Mouse (Mus musculus) midbrain, embryonic 11.5 days (tissue): ENCODE data around the gene Cbx2. TPM values are rescaled to one million over a fixed set of nuclear protein-coding genes. Genes with fewer than 3 reads are reported as not detected.
A peak's percentile ranks its signal among the peaks of the same experiment; 100 is the strongest.

Experiments used
- ATAC-seq: fragments of 200-750 bp; cut with Nextera tagmentation; 2 replicates; pipeline ENCODE4 v1.8.0; 2017; ENCODE audit warnings: moderate TSS enrichment, moderate library complexity; ENCODE audit not compliant: low FRiP score
- DNase-seq: peaks from one replicate; pipeline ENCODE4 v3.0.0; 2015; ENCODE audit warnings: low spot score; ENCODE audit errors: missing footprints
- H3K27ac ChIP-seq: fragments of 300-500 bp; sonication (generic); 2 replicates; pipeline ENCODE4 v1.5.1; 2014; ENCODE audit warnings: low read depth, low read length
- H3K27me3 ChIP-seq: fragments of 300-500 bp; sonication (generic); 2 replicates; pipeline ENCODE4 v1.6.1; 2014; ENCODE audit warnings: mild to moderate bottlenecking, low read length, moderate library complexity, mixed read lengths; ENCODE audit not compliant: control insufficient read depth, insufficient read depth
- H3K36me3 ChIP-seq: fragments of 300-500 bp; sonication (generic); 2 replicates; pipeline ENCODE4 v1.6.1; 2014; ENCODE audit warnings: mild to moderate bottlenecking, low read length, moderate library complexity, mixed read lengths; ENCODE audit not compliant: control insufficient read depth, insufficient read depth
- H3K4me1 ChIP-seq: fragments of 300-500 bp; sonication (generic); 2 replicates; pipeline ENCODE4 v1.6.1; 2014; ENCODE audit warnings: low read length; ENCODE audit not compliant: control insufficient read depth, insufficient read depth
- H3K4me2 ChIP-seq: fragments of 300-500 bp; sonication (generic); 2 replicates; pipeline ENCODE4 v1.6.1; 2014; ENCODE audit warnings: mild to moderate bottlenecking, moderate library complexity
- H3K4me3 ChIP-seq: fragments of 300-500 bp; sonication (generic); 2 replicates; pipeline ENCODE4 v1.5.1; 2014; ENCODE audit warnings: low read depth, low read length
- H3K9ac ChIP-seq: fragments of 300-500 bp; sonication (generic); 2 replicates; pipeline ENCODE4 v1.6.1; 2014; ENCODE audit warnings: low read length
- H3K9me3 ChIP-seq: fragments of 300-500 bp; sonication (generic); 2 replicates; pipeline ENCODE4 v1.6.1; 2016; ENCODE audit warnings: low read length; ENCODE audit not compliant: control insufficient read depth
- WGBS: fragments of 180-500 bp; shearing (Covaris S2); extraction: QIAGEN DNeasy Blood & Tissue Kit; methylation state at CpG from one replicate; pipeline ENCODE4 v1.1.7; 2014; 5-methylcytosine and 5-hydroxymethylcytosine counted together
- polyA plus RNA-seq: library from polyadenylated mRNA; unstranded; fragments of >200 nt; fragmentation: Nextera tagmentation; extraction: Ambion mirVana; gene quantifications from 2 replicates; pipeline ENCODE4 v1.2.1, GENCODE M21; 2014

Gene Cbx2
- polyA plus RNA-seq, 1 experiment from 2014 or later, result 70.5 TPM

GRCm38 (mm10) chr11:119038744-119039484, 16.2 kb downstream of the Cbx2 start:
- 0 out of 2 replicates have a peak overlapping the region, but pooled peaks have one; percentile 81 for H3K4me2 ChIP-seq
- H3K9me3 ChIP-seq, result no peaks in the 10 kb centered on the region
- ATAC-seq (no peak), DNase-seq (no peak)
- no peak overlapping the region for H3K4me3 ChIP-seq
- peaks cover 72% of the 10 kb centered on the region for H3K27me3 ChIP-seq
- peaks cover 70% of the 10 kb centered on the region for H3K4me1 ChIP-seq
- H3K36me3 ChIP-seq, result 0 out of 2 replicates have a peak, but pooled peaks cover 3% of the 10 kb centered on the region
- H3K27ac ChIP-seq, result no peak overlapping the region
- 22% methylated on average over 22 of the region's 22 CpGs for WGBS
- H3K9ac ChIP-seq, result no peak overlapping the region

DNA sequence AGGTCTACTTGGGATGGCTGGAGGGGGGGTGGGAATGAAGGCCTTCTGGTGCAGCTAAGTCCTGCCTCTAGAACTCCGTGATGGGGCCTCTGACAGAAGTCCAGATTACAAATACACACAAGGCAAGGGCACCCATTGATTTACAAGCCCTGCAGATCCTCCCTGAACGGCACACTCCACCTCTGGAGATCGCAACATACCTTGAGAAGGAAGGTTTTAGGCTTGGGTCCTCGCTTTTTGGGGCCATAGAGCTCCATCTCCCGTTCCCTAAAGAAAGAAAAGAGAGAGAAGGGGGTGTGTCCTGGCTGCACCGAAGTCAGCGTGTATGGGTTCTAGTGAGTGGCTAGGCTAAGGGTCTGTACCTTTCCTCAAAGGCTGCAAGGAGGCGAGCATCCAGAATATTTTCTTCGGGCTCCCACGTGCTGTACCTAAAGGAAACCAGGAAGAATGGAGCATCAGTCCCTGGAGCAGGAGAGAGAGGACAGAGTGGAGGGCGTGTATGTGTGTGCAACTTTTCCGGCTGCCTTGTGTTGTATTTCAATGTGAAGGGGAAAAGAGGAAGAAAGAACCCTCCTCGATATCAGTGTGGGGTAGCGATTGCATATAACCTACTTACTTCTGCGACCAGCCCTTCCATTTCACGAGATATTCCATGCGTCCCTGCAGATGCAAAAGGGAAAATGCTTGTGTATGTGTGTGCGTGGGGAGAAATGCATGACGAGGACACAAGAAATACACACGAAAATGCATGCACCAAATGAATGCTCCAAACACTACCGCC, 17.2 kb downstream of the Cbx2 start:
- Histone ChIP-seq H3K27ac (peak overlapping the region; percentile 76; the same call in 1 of the 2 replicates), H3K9me3 (no peaks in the 10 kb centered on the region), H3K4me2 (peak overlapping the region; percentile 81), H3K27me3 (peaks cover 75% of the 10 kb centered on the region), H3K4me1 (peaks cover 68% of the 10 kb centered on the region), H3K36me3 (0 out of 2 replicates have a peak, but pooled peaks cover 3% of the 10 kb centered on the region), H3K9ac (peak overlapping the region; percentile 86), H3K4me3 (peak overlapping the region; percentile 59)
- WGBS, result 4% methylated on average over 21 of the region's 21 CpGs
- no peak for ATAC-seq
- DNase-seq, result peak; percentile 92

GRCm38 (mm10) chr11:119040600-119041324, 18.0 kb downstream of the Cbx2 start, which contains the start of gene Cbx8:
Gene Cbx8 (minus strand): TSS chr11:119040969.
- ATAC-seq (peak; percentile 92), DNase-seq (peak; percentile 100)
- Histone ChIP-seq H3K9ac (peak within 1 kb of the TSS; percentile 86), H3K27ac (peak within 1 kb of the TSS; percentile 76), H3K27me3 (peaks cover 75% of the 10 kb centered on the region), H3K36me3 (0 out of 2 replicates have a peak, but pooled peaks cover 3% of the 10 kb centered on the region), H3K9me3 (no peaks in the 10 kb centered on the region), H3K4me3 (peak within 1 kb of the TSS; percentile 59), H3K4me2 (peak within 1 kb of the TSS; percentile 97), H3K4me1 (peaks cover 63% of the 10 kb centered on the region)
- WGBS, result under 1% methylated on average over 56 of the region's 63 CpGs

DNA sequence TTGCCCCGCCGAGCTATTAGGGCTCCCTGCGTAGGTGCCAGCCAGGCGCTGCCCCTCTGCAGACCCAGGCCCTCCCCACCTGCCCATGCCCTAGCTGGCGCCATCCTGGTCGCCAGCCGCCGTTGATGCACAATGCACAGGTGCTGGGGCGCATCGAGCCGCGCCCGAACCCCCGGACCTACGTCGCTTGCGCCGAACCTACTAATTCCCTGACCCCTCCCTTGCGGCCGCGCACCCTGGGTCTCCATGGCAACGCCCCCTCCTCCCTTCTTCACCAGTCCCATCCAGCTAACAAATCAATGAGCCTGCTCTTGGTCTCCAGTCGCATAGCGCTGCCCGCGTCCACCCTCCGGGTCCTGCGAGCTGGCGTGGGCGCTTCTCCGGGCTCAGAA, 18.6 kb downstream of the Cbx2 start:
- under 1% methylated on average over 31 of the region's 31 CpGs for WGBS
- DNase-seq, result no peak
- 0 out of 2 replicates have a peak, but pooled peaks cover 3% of the 10 kb centered on the region for H3K36me3 ChIP-seq
- H3K4me2 ChIP-seq, result peak overlapping the region; percentile 97
- H3K4me1 ChIP-seq, result peaks cover 59% of the 10 kb centered on the region
- H3K9me3 ChIP-seq, result no peaks in the 10 kb centered on the region
- H3K27ac ChIP-seq, result peak overlapping the region; percentile 73; the same call in 1 of the 2 replicates
- no peak; the same call in 1 of the 2 replicates for ATAC-seq
- H3K9ac ChIP-seq, result peak overlapping the region; percentile 76
- H3K4me3 ChIP-seq, result peak overlapping the region; percentile 59
- H3K27me3 ChIP-seq, result peaks cover 75% of the 10 kb centered on the region

GRCm38 (mm10) chr11:119041750-119042465, 19.1 kb downstream of the Cbx2 start:
- H3K27ac ChIP-seq, result no peak overlapping the region
- H3K9me3 ChIP-seq, result no peaks in the 10 kb centered on the region
- DNase-seq, result peak; percentile 97
- H3K36me3 ChIP-seq, result 0 out of 2 replicates have a peak, but pooled peaks cover 3% of the 10 kb centered on the region
- peak overlapping the region; percentile 76 for H3K9ac ChIP-seq
- H3K4me2 ChIP-seq, result peak overlapping the region; percentile 97
- no peak for ATAC-seq
- peaks cover 61% of the 10 kb centered on the region for H3K4me1 ChIP-seq
- 1% methylated on average over 29 of the region's 31 CpGs for WGBS
- peak overlapping the region; percentile 59 for H3K4me3 ChIP-seq
- peaks cover 75% of the 10 kb centered on the region for H3K27me3 ChIP-seq

DNA sequence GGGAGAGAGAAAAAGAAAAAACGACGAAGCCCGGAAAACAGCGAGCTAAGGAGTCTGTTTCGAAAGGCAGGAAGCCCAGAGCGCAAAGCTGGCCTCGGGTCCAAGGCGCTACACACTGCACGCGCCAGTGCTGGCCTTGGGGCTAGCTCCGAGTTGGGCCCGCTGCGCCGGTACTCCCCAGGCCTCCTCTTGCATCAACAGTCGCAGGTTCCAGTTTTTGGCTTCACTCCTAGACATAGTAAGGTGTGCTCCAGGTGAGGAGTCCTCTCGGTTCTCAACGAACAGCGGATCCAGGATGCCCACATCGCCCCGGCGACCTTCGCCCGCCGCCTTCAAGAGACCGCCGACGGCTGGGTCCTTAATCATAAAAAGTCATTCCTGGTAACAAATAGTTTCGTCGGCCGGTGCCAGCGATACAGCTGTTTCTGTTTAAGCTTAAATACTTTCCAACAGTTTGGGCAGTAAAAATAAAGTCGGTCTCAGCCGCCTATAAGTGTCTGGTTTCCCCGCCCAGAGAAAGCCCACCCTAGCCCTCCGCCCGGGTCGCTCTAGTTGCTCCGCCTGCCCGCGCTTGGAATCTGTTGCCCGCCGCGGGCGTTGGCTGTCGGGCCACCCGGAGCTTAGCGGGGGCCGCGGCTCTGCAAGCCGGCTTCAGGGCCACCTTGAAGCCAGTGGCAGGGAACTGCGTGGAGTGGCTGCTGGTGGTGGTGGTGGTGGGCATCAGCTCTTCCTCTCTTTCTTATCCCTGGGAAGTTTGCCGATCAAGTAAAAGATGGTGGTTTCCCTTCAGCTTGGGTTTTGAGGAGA, 19.9 kb downstream of the Cbx2 start:
- H3K4me3 ChIP-seq, result no peak overlapping the region
- peaks cover 76% of the 10 kb centered on the region for H3K27me3 ChIP-seq
- 0 out of 2 replicates have a peak, but pooled peaks cover 3% of the 10 kb centered on the region for H3K36me3 ChIP-seq
- H3K4me2 ChIP-seq, result no peak overlapping the region
- peaks cover 57% of the 10 kb centered on the region for H3K4me1 ChIP-seq
- no peaks in the 10 kb centered on the region for H3K9me3 ChIP-seq
- DNase-seq, result peak; percentile 94
- no peak for ATAC-seq
- H3K9ac ChIP-seq, result no peak overlapping the region
- no peak overlapping the region for H3K27ac ChIP-seq
- 2% methylated on average over 52 of the region's 52 CpGs for WGBS

GRCm38 (mm10) chr11:119043273-119043540, 20.4 kb downstream of the Cbx2 start:
- 2% methylated on average over 4 of the region's 4 CpGs for WGBS
- H3K27me3 ChIP-seq, result peaks cover 76% of the 10 kb centered on the region
- no peaks in the 10 kb centered on the region for H3K9me3 ChIP-seq
- peaks cover 57% of the 10 kb centered on the region for H3K4me1 ChIP-seq
- ATAC-seq (no peak), DNase-seq (peak; percentile 94)
- H3K27ac ChIP-seq, result no peak overlapping the region
- no peak overlapping the region for H3K9ac ChIP-seq
- no peak overlapping the region for H3K4me2 ChIP-seq
- no peak overlapping the region for H3K4me3 ChIP-seq
- H3K36me3 ChIP-seq, result 0 out of 2 replicates have a peak, but pooled peaks cover 3% of the 10 kb centered on the region
